Mouse (Mus musculus): Measurements from ENCODE around the gene Klk10.

DNA sequence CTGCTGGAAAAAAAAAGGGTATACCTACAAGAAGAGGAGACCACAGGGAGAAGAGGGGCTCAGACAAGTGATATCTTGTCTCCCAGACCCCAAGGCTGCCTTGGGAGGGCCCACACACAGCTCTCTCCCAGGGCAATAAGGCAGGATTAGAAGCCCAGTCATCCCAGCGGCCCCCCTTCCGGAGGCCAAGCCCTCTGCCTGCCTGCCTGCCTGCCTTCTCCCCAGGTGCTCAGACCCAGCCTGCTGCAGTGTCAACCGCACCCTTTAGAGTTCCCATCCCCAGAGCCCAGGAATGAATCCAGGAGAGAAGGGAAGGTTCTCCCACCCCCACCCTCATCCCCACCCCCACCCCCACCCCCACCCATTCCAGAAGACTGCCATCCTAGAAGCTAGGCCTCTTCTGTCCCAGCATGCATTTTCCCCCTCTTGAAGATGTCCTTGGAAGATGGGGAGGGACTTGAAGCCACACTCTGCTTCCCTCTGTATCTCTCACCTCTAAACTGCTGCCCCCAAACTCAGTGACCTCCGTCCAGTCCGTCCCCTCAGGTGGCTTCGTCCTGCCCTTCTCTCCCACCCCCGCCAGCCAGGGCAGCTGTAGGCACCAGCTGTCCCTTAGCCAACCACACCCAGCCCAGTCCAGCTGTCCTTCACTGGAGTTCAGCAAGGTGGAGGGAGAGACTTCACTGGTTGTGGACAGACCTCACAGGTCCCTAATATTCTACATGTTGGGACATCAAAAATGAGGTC is 5.4 kb upstream of the Klk10 start:
- TF ChIP-seq CTCF (IDR thresholded peaks at IDR 0.05; ENCODE audit: control insufficient read depth, insufficient read depth, low read length) (no peak), POLR2A (IDR thresholded peaks at IDR 0.05; ENCODE audit: borderline replicate concordance, control insufficient read depth, low read depth, low read length) (no peak)
